Mouse (Mus musculus) layer of hippocampus, adult 9-11 months (tissue): Measurements from ENCODE around the gene Nbeal2.

Source experiments
- DNase-seq: peaks from one replicate; pipeline ENCODE4 v3.0.0; 2022

Gene Nbeal2

DNA sequence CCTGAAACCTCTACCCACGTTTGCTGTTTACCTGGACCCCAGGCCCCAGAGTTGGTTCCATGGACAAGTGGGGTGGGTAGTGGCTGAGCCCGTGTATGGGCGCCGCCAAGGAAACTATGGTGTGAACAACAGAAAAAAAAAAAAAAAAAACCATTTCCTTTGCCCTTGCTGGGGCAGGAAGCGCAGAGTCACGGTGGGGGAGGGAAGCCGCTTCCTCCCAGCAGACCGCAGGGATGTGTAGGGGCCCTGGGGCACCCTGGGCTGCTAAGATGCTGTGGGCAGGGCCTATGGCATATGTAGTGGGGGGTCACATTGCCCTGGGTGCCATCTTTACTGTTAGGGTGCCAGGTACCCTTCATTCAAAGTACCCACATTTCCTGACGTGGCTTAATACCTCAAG is 8.7 kb downstream of the Nbeal2 start:
- DNase-seq: no peak

- no peak for DNase-seq
Measured at GRCm38 (mm10) chr9:110644295-110644694, 9.7 kb downstream of the Nbeal2 start.

DNA sequence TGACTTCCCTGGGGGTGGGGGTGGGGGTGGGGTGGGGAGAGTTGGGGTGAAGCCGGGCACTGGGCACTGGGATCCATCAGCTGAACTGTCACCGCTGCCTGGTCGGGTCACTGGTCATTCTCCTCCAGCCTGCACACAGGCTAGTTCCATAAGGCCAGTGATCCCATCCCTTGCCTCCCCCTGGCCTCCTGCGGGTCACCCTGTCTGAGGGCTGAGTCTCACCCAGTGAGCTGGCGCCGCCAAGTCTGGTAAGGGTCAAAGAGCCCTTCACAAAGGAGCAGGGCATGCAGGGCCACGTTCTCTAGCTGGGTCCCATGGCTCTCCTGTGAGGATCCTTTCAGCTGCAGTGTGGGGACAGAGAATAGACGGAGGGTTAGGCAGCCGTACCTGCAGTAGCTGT is 10.2 kb downstream of the Nbeal2 start:
- DNase-seq: no peak

- DNase-seq: no peak
Measured at GRCm38 (mm10) chr9:110642812-110643524, 11.0 kb downstream of the Nbeal2 start.

- no peak for DNase-seq
Measured at GRCm38 (mm10) chr9:110641006-110641405, 13.0 kb downstream of the Nbeal2 start.

- DNase-seq: no peak
Measured at GRCm38 (mm10) chr9:110638611-110639021, 15.3 kb downstream of the Nbeal2 start.

DNA sequence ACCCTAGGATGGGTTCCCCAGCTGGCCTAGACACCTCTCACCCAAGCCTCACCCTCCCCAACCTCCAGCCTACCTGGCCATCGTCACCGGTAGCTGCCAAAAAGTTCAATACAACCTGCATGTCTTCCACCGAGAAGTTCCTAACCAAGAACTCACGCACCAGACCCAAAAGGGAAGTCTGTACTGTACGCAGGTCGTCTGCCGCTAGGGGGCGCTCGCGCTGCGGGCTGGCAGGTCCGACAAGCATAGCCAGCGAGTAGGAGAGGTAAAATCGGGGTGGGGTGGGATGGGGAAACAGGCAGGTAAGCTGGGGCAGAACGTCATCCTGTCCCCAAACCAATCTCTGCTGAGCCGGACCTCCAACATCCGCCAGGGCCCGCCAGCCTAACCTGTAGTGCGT is 18.7 kb downstream of the Nbeal2 start:
- DNase-seq: peak; percentile 79

DNA sequence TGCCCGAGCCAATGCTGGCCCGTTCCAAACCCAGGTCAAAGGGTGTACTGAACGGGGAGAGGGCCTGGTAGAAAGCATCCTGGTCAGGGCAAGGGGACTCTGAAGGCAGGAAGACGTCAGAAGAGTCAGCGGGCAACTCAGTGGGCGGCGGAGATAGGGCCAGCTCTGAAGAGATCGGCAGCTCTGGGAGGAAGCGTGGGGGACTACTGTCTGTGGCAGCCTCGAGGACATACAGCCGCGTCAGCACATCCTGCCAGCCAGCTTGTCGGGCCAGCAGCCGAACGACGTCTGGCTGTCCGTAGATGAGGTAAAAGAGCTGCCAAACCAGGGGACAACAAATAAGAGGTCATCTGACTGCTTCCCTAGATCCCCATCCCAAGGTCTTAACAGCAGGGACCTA is 20.1 kb downstream of the Nbeal2 start:
- DNase-seq: peak; percentile 79

DNA sequence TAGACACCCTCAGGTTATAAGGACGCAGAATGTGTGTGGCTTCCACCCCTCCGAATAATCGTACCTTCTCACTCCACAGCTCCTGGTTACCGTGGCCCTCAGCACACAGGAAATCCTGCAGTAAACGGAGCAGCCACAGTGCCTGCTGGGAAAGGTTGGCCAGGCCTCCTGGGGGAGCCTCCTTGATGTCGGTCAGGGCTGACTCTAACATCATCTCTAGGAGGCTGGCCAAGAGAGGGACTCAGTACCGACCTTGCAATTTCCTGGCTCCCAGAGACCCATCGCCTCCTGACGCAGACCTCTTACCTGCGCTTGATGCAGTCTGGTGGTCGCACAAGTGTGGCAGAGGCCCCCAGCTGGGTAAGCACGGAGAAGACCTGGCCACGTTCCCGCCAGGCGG is 21.3 kb downstream of the Nbeal2 start:
- DNase-seq: no peak

DNA sequence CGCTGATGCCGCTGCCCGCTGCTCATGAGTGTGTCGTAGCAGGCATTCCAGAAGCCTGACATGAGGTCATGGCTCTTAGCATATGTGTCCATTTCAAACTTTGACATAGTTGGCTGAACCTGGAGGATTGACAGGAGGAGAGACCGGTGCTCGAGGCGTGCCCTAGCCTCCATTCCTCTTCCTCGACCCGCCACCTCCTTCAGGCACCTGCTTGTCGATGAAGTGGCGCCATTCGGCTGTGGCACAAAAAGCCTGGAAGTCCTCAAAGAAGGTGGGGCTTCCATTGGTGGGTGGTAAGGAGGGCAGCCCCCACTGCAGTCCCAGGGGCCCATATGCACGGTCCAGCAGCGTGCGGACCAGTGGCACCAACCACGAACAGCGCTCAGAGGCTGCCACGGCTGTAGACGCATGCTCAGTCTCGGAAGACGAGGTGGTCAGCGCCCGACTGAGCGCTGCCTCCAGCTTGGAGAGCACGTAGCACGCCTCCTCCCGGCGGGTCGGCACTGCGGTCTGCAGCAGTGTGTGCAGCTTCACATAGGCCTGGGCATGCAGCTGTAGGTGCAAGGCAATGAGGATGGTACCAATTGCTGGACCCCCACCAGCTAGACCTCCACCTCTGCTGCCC is 22.2 kb downstream of the Nbeal2 start:
- DNase-seq: no peak

GRCm38 (mm10) chr9:110631191-110631590 is 22.8 kb downstream of the Nbeal2 start:
- no peak for DNase-seq

GRCm38 (mm10) chr9:110630171-110630570 is 23.8 kb downstream of the Nbeal2 start:
- DNase-seq: no peak

DNA sequence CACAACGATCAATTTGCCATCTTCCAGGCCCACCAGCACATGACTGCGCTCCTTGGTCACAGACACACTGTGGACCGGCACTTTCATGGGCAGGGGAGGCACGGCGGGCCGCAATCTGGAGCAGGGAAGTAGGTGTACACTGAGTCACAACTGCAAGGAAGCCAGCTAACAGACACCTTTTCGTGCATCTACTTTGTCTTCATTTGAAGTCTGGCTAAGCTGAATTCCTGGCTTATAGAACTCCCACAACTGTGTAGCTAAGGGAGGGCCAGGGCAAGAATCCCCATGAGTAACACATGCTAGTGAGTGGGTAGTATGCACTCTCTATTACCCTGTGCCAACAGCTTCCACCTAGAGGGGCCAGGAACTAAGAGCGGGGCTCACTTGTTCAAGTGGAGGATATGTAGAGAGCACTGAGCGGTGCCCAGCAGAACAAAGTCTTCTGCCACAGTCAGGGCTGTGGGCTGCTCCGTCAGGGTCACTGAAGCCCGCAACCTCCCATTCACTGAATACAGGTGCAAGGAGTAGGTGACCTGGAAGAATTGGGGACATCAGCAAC is 28.5 kb downstream of the Nbeal2 start:
- DNase-seq: no peak

DNA sequence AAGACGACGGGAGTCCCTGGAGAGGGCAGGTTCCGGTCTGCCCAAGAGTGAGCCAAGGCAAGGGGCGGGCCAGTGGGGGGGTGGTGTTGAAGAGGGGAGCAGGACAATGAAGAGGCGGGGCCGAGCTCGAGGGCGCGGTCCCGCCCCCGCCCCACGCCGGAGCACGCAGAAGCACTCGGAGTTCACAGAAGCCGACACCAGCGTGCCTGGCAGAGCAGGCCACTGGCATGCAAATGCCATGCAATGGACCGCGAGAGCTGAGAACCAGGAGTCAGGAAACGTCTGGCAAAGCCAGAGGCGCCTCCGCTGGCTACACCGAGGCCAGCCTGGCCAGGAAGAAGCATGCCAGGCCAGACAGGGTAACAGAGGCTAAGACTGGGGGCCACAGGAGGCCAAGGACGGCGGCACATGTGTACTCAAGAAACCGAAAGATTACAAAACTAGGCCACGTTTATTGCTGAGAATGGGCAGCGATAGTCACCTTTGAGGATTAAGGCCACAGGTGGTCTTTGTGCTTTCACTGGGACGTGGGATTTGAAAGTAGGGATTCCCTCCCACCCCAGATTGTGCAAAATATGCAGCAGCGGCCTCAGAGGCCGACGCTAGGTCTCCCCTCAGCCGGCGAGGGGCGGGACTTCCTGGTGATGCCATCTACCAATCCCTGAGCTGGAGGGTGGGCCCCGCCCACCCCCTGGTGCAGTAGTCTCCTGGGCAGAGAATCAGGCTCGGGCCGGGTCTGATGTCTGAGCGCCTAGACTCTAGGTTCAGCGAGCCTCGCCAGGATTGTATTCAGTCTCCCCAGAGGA is 29.4 kb downstream of the Nbeal2 start, which contains the start of gene Nradd:
Nradd (minus strand) TSS at position 92 of the 806 bp plus-strand sequence.
- DNase-seq: peak; percentile 93

DNA sequence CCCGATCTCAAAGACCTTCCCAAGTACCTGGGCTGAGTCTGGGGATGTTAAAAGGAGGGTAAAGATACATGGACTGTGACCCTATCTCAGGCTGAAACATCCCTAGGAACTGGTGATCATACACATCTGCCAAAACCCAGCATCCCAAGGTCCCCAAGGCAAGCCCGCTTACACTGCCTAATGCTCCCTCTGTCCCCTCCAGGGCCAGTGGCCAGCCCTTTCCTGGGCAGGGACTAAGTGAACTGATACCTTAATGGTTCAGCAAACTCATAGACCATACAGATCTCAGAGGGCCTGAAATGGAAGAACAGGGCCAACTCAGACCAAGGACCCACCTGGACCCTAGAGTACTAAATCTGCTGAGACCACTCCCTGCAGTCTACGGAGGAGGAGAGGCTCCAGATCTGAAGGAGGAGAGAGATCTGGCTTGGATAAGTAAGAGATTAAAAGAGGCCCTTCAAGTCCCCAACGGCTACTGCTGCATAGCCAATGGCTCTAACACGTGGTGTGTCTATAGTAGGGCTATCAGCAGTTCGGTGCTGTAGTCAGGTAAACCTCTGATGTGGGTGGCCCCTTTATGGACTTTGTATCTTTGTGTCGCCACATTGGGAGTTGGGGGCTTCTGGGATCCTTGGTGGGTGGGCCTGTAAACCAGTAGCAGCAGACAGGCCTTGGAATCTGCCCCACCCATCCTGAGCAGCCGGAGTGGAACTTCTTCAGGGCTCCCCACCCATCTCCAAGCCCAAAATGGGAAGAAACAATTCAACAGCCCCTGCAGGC is 30.4 kb downstream of the Nbeal2 start:
- no peak for DNase-seq

GRCm38 (mm10) chr9:110622621-110623219 is 31.2 kb downstream of the Nbeal2 start:
- DNase-seq: no peak

- no peak for DNase-seq
Measured at GRCm38 (mm10) chr9:110620685-110621084, 33.3 kb downstream of the Nbeal2 start.

DNA sequence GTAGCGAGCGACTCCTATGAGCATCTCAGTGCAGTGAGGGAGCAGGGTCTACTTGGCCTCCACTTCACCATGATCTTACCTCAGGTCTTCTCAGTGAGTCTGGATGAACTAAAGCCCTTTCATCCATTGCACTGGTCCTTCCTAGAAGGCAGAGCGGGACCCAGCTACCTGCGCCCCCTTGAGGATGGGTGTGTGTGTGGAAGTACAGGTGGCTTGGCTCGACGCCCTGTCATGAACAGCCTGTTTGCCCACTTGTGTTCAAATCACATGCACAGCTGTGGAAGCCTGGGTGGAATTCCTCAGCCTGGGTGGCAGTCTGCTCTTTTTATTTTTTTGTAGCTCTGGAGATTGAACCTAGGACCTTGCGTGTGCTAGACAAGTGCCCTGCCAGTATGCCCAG is 33.8 kb downstream of the Nbeal2 start:
- no peak for DNase-seq

GRCm38 (mm10) chr9:110617081-110617480 is 36.9 kb downstream of the Nbeal2 start:
- no peak for DNase-seq

DNA sequence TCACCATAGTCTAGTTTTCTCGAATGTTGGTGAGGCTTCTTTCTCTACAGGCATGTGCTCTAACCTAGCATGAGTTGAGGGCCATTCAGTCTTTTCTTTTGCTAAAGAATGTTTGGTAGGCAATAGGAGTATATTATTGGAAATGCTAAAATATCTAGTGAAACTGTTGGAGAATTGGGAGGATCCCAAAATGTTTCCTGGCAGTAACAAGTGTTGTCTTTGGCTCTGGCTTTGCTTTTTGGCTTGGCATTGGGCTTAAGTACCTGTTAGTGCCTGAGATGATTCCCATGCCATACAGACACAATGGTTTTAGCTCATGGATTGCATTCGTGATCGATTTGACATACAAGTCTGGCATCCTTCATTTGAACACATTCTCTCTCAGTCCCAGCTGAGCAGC is 42.5 kb downstream of the Nbeal2 start:
- no peak for DNase-seq

- no peak for DNase-seq
Measured at GRCm38 (mm10) chr9:110583521-110583920, 70.4 kb downstream of the Nbeal2 start.

GRCm38 (mm10) chr9:110582161-110582560 is 71.8 kb downstream of the Nbeal2 start:
- DNase-seq: no peak
